Mouse (Mus musculus) small intestine, adult 2 months (tissue): ENCODE measurements around the gene Vwa2. TPM values are rescaled to one million over a fixed set of nuclear protein-coding genes. Genes with fewer than 3 reads are reported as not detected.

Experiments
- H3K27ac ChIP-seq: fragments of 200-500 bp; 2 replicates; pipeline ENCODE4 v1.5.1; 2012; ENCODE audit warnings: low read depth, low read length, control low read depth, inconsistent platforms; ENCODE audit not compliant: insufficient read depth
- H3K27me3 ChIP-seq: fragments of 200-500 bp; 2 replicates; pipeline ENCODE4 v1.6.1; 2012; ENCODE audit warnings: mild to moderate bottlenecking, moderate library complexity, low read length, inconsistent platforms; ENCODE audit not compliant: control insufficient read depth, insufficient read depth
- H3K36me3 ChIP-seq: fragments of 200-500 bp; 2 replicates; pipeline ENCODE4 v1.6.1; 2012; ENCODE audit warnings: mild to moderate bottlenecking, low read length, control low read depth, inconsistent platforms; ENCODE audit not compliant: control insufficient read depth, insufficient read depth
- H3K4me1 ChIP-seq: fragments of 200-500 bp; 2 replicates; pipeline ENCODE4 v1.6.1; 2012; ENCODE audit warnings: low read length, inconsistent platforms, mixed read lengths; ENCODE audit not compliant: control insufficient read depth, insufficient read depth, insufficient read length
- H3K4me3 ChIP-seq: fragments of 200-500 bp; 2 replicates; pipeline ENCODE4 v1.5.1; 2012; ENCODE audit warnings: low read depth, mild to moderate bottlenecking, control low read depth, inconsistent platforms, low read length, moderate library complexity
- CTCF ChIP-seq: fragments of 200-500 bp; IDR thresholded peaks from 2 replicates; pipeline ENCODE4 v1.5.1; 2012; ENCODE audit warnings: low read depth, mild to moderate bottlenecking, control low read depth, inconsistent platforms, low read length, moderate library complexity, mixed read lengths; ENCODE audit not compliant: insufficient replicate concordance, insufficient read length; ENCODE audit errors: extremely low read depth
- POLR2A ChIP-seq: fragments of 200-500 bp; IDR thresholded peaks from 2 replicates; pipeline ENCODE4 v1.6.1; 2012; ENCODE audit warnings: low read depth, mild to moderate bottlenecking, control low read depth, inconsistent platforms, low read length, moderate library complexity
- WGBS: fragments of 180-500 bp; shearing (Covaris S2); methylation state at CpG from one replicate; pipeline ENCODE4 v1.1.7; 2018; 5-methylcytosine and 5-hydroxymethylcytosine counted together
- polyA plus RNA-seq: library from polyadenylated mRNA; depleted of rRNA; stranded (reverse); fragments of >200 nt; gene quantifications from 2 replicates; pipeline ENCODE4 v1.2.3, GENCODE M21; 2012

Vwa2 gene
- polyA plus RNA-seq, 1 experiment = 0.49 TPM

GRCm38 (mm10) chr19:56920232-56920631 lies 46.2 kb downstream of the Vwa2 start:
- H3K36me3 ChIP-seq = no peaks in the 10 kb centered on the region
- H3K4me3 ChIP-seq = no peak overlapping the region
- WGBS = 90% methylated on average over 13 of the region's 13 CpGs
- H3K4me1 ChIP-seq = peaks cover 5% of the 10 kb centered on the region; the same call in 1 of the 2 replicates
- H3K27me3 ChIP-seq = no peaks in the 10 kb centered on the region
- no peak overlapping the region for H3K27ac ChIP-seq
- TF ChIP-seq CTCF (no peak), POLR2A (no peak)

- H3K36me3 ChIP-seq = no peaks in the 10 kb centered on the region
- H3K27ac ChIP-seq = no peak overlapping the region
- WGBS = 63% methylated on average over 5 of the region's 5 CpGs
- TF ChIP-seq POLR2A = no peak
- TF ChIP-seq CTCF = no peak
- H3K4me1 ChIP-seq = peaks cover 5% of the 10 kb centered on the region; the same call in 1 of the 2 replicates
- H3K27me3 ChIP-seq = no peaks in the 10 kb centered on the region
- H3K4me3 ChIP-seq = no peak overlapping the region
Measured at GRCm38 (mm10) chr19:56921744-56922143, 47.7 kb downstream of the Vwa2 start.

GRCm38 (mm10) chr19:56929392-56929791 lies 55.3 kb downstream of the Vwa2 start:
- H3K27me3 ChIP-seq = no peaks in the 10 kb centered on the region
- 62% methylated on average over 3 of the region's 3 CpGs for WGBS
- no peaks in the 10 kb centered on the region; the same call in 1 of the 2 replicates for H3K4me1 ChIP-seq
- no peak overlapping the region for H3K4me3 ChIP-seq
- H3K27ac ChIP-seq = no peak overlapping the region
- TF ChIP-seq POLR2A (no peak), CTCF (no peak)
- H3K36me3 ChIP-seq = no peaks in the 10 kb centered on the region

DNA sequence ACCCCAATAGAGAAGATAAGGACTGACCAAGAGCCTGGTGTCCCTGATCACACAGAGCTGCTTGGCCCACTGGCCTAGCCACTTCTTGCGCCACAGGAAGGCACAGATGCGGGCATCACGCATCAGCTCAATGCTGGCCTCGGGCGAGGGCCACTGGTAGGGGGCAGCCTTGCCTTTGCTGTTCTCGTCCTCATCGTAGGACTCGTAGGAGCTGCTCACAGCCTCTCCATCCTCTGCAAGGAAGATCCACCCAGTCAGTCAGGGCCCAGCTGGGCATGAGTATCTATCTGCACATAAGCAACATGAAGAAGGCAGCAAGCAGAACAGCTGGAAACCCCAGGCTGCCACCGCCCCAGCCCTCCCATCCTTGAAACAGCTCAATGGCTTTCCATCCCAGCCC lies 56.0 kb downstream of the Vwa2 start:
- Histone ChIP-seq H3K27ac (no peak overlapping the region), H3K4me3 (no peak overlapping the region), H3K27me3 (no peaks in the 10 kb centered on the region), H3K4me1 (no peaks in the 10 kb centered on the region; the same call in 1 of the 2 replicates), H3K36me3 (no peaks in the 10 kb centered on the region)
- 83% methylated on average over 9 of the region's 9 CpGs for WGBS
- TF ChIP-seq POLR2A (no peak), CTCF (no peak)

- no peaks in the 10 kb centered on the region for H3K27me3 ChIP-seq
- no peaks in the 10 kb centered on the region; the same call in 1 of the 2 replicates for H3K4me1 ChIP-seq
- no peaks in the 10 kb centered on the region for H3K36me3 ChIP-seq
- 74% methylated on average over 3 of the region's 3 CpGs for WGBS
- no peak overlapping the region for H3K27ac ChIP-seq
- no peak for TF ChIP-seq POLR2A
- no peak for TF ChIP-seq CTCF
- H3K4me3 ChIP-seq = no peak overlapping the region
Measured at GRCm38 (mm10) chr19:56933800-56934199, 59.8 kb downstream of the Vwa2 start.

DNA sequence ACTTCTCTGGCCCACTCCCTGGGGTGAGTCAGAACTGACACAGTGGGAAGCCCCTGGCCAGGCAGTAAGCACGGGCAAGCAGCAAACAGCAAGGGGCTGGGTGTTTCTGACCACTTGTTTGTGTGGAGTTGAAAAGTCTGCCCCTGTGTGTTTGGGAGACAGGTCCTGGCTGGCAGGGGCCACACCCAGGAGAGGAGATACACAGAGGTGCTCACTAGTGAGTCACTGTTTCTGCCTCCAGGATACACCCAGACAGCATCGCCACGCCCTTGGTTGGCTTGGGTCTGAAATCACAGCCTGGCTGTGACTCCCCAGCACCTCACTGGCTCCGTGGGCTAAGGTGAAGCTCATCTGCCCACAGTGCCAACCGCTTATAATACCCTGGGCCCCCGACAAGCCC lies 61.1 kb downstream of the Vwa2 start:
- Histone ChIP-seq H3K36me3 (no peaks in the 10 kb centered on the region), H3K4me1 (no peaks in the 10 kb centered on the region), H3K27ac (no peak overlapping the region), H3K27me3 (no peaks in the 10 kb centered on the region), H3K4me3 (no peak overlapping the region)
- no peak for TF ChIP-seq CTCF
- no peak for TF ChIP-seq POLR2A
- 73% methylated on average over 6 of the region's 6 CpGs for WGBS

DNA sequence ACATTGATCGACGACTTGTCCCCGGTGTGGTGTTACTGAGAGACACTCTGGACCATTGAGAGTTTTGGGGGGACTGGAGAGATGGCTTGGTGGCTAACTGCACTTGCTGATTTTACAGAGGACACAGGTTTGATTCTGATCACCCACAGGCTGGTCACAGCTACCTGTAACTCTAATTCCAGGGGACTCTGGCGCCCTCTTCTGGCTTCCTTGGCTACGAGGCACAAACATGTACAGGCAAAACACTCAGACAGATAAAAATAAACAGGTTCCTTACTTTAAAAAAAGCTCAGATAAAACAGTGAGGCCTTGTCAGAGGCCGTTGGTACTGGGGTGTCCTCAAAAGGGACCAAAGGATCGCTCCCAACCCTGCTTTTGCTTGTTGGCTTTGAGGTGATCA lies 61.7 kb downstream of the Vwa2 start:
- H3K36me3 ChIP-seq = no peaks in the 10 kb centered on the region
- TF ChIP-seq POLR2A = no peak
- TF ChIP-seq CTCF = peak; percentile 26; the same call in 1 of the 2 replicates
- H3K27me3 ChIP-seq = no peaks in the 10 kb centered on the region
- H3K4me1 ChIP-seq = no peaks in the 10 kb centered on the region
- no peak overlapping the region for H3K27ac ChIP-seq
- H3K4me3 ChIP-seq = no peak overlapping the region
- WGBS = 86% methylated on average over 7 of the region's 7 CpGs

- WGBS = 89% methylated on average over 8 of the region's 8 CpGs
- TF ChIP-seq CTCF (no peak), POLR2A (no peak)
- Histone ChIP-seq H3K36me3 (no peaks in the 10 kb centered on the region), H3K4me1 (no peaks in the 10 kb centered on the region), H3K27ac (no peak overlapping the region), H3K27me3 (no peaks in the 10 kb centered on the region), H3K4me3 (no peak overlapping the region)
Measured at GRCm38 (mm10) chr19:56936253-56936652, 62.2 kb downstream of the Vwa2 start.
